Mouse (Mus musculus) forebrain, embryonic 11.5 days (tissue): ENCODE results near the gene Exd1. TPM values are rescaled to one million over a fixed set of nuclear protein-coding genes. Genes with fewer than 3 reads are reported as not detected.

ENCODE experiments used
- ATAC-seq: fragments of 200-750 bp; cut with Nextera tagmentation; replicated peaks from 2 replicates; pipeline ENCODE4 v1.8.0; 2017; ENCODE audit warnings: moderate TSS enrichment; ENCODE audit not compliant: low FRiP score
- DNase-seq: peaks from one replicate; pipeline ENCODE4 v3.0.0-alpha.2; 2017; ENCODE audit warnings: low spot score
- H3K27ac ChIP-seq: fragments of 300-500 bp; sonication (generic); 2 replicates; pipeline ENCODE4 v1.5.1; 2014; ENCODE audit warnings: low read depth, low read length
- H3K27me3 ChIP-seq: fragments of 300-500 bp; sonication (generic); 2 replicates; pipeline ENCODE4 v1.6.1; 2014; ENCODE audit warnings: mild to moderate bottlenecking, low read length, mixed read lengths; ENCODE audit not compliant: control insufficient read depth, insufficient read depth
- H3K36me3 ChIP-seq: fragments of 300-500 bp; sonication (generic); 2 replicates; pipeline ENCODE4 v1.6.1; 2014; ENCODE audit warnings: mild to moderate bottlenecking, low read length, moderate library complexity, mixed read lengths; ENCODE audit not compliant: control insufficient read depth, insufficient read depth
- H3K4me1 ChIP-seq: fragments of 300-500 bp; sonication (generic); replicated peaks from 2 replicates; pipeline ENCODE4 v1.6.1; 2014; ENCODE audit warnings: low read length, mixed read lengths; ENCODE audit not compliant: control insufficient read depth, insufficient read depth
- H3K4me2 ChIP-seq: fragments of 300-500 bp; sonication (generic); 2 replicates; pipeline ENCODE4 v1.6.1; 2014; ENCODE audit warnings: low read depth, mild to moderate bottlenecking, low read length, moderate library complexity, mixed read lengths; ENCODE audit not compliant: severe bottlenecking
- H3K4me3 ChIP-seq: fragments of 300-500 bp; sonication (generic); 2 replicates; pipeline ENCODE4 v1.5.1; 2014; ENCODE audit warnings: low read depth, low read length
- H3K9ac ChIP-seq: fragments of 300-500 bp; sonication (generic); 2 replicates; pipeline ENCODE4 v1.6.1; 2014; ENCODE audit warnings: low read length
- H3K9me3 ChIP-seq: fragments of 300-500 bp; sonication (generic); 2 replicates; pipeline ENCODE4 v1.6.1; 2016; ENCODE audit warnings: low read length, mixed read lengths; ENCODE audit not compliant: control insufficient read depth
- WGBS: fragments of 180-500 bp; shearing (Covaris S2); extraction: QIAGEN DNeasy Blood & Tissue Kit; methylation state at CpG from one replicate; pipeline ENCODE4 v1.1.7; 2014; 5-methylcytosine and 5-hydroxymethylcytosine counted together
- polyA plus RNA-seq: library from polyadenylated mRNA; unstranded; fragments of >200 nt; fragmentation: Nextera tagmentation; extraction: Ambion mirVana; gene quantifications from 2 replicates; pipeline ENCODE4 v1.2.1, GENCODE M21; 2014

Exd1 gene
- polyA plus RNA-seq, 1 experiment from 2014 or later, result 0.13 TPM

GRCm38 (mm10) chr2:119583439-119583838 is 36.0 kb upstream of the Exd1 start:
- ATAC-seq (no peak), DNase-seq (no peak)
- Histone ChIP-seq H3K4me3 (no peak overlapping the region), H3K36me3 (no peaks in the 10 kb centered on the region), H3K27me3 (no peaks in the 10 kb centered on the region), H3K27ac (no peak overlapping the region), H3K9me3 (no peaks in the 10 kb centered on the region), H3K4me2 (no peak overlapping the region), H3K9ac (no peak overlapping the region), H3K4me1 (no peaks in the 10 kb centered on the region)
- 54% methylated on average over 2 of the region's 2 CpGs for WGBS

- Histone ChIP-seq H3K27me3 (no peaks in the 10 kb centered on the region), H3K4me3 (no peak overlapping the region), H3K9me3 (no peaks in the 10 kb centered on the region), H3K4me1 (no peaks in the 10 kb centered on the region), H3K9ac (no peak overlapping the region), H3K27ac (no peak overlapping the region), H3K36me3 (no peaks in the 10 kb centered on the region), H3K4me2 (no peak overlapping the region)
- ATAC-seq (no peak), DNase-seq (no peak)
- 96% methylated on average over 3 of the region's 3 CpGs for WGBS
These were observed 34.1 kb upstream of the Exd1 start for GRCm38 (mm10) chr2:119581571-119581970.

GRCm38 (mm10) chr2:119572471-119572870 is 25.0 kb upstream of the Exd1 start:
- Histone ChIP-seq H3K27me3 (no peaks in the 10 kb centered on the region), H3K36me3 (no peaks in the 10 kb centered on the region), H3K27ac (no peak overlapping the region), H3K9ac (no peak overlapping the region), H3K4me2 (no peak overlapping the region), H3K9me3 (no peaks in the 10 kb centered on the region), H3K4me3 (no peak overlapping the region), H3K4me1 (no peaks in the 10 kb centered on the region)
- ATAC-seq, result no peak
- WGBS, result 94% methylated on average over 1 of the region's 1 CpGs
- no peak for DNase-seq

- Histone ChIP-seq H3K27ac (no peak overlapping the region), H3K9ac (no peak overlapping the region), H3K36me3 (no peaks in the 10 kb centered on the region), H3K4me2 (no peak overlapping the region), H3K4me1 (no peaks in the 10 kb centered on the region), H3K4me3 (no peak overlapping the region), H3K9me3 (no peaks in the 10 kb centered on the region), H3K27me3 (no peaks in the 10 kb centered on the region)
- 91% methylated on average over 7 of the region's 7 CpGs for WGBS
- DNase-seq (no peak), ATAC-seq (no peak)
These were observed 18.9 kb upstream of the Exd1 start for GRCm38 (mm10) chr2:119566182-119566855.

- Histone ChIP-seq H3K4me1 (no peaks in the 10 kb centered on the region), H3K36me3 (no peaks in the 10 kb centered on the region), H3K4me2 (no peak overlapping the region), H3K9me3 (no peaks in the 10 kb centered on the region), H3K27ac (no peak overlapping the region), H3K9ac (no peak overlapping the region), H3K4me3 (no peak overlapping the region), H3K27me3 (no peaks in the 10 kb centered on the region)
- ATAC-seq (no peak), DNase-seq (no peak)
- WGBS, result 89% methylated on average over 4 of the region's 4 CpGs
These were observed 17.9 kb upstream of the Exd1 start for GRCm38 (mm10) chr2:119565284-119565683.

GRCm38 (mm10) chr2:119561794-119562193 is 14.4 kb upstream of the Exd1 start:
- ATAC-seq, result no peak
- WGBS, result 86% methylated on average over 3 of the region's 3 CpGs

GRCm38 (mm10) chr2:119558737-119559340 is 11.4 kb upstream of the Exd1 start:
- Histone ChIP-seq H3K36me3 (no peaks in the 10 kb centered on the region), H3K4me2 (no peak overlapping the region), H3K4me3 (no peak overlapping the region), H3K27me3 (no peaks in the 10 kb centered on the region), H3K27ac (no peak overlapping the region), H3K4me1 (no peaks in the 10 kb centered on the region), H3K9ac (no peak overlapping the region), H3K9me3 (no peaks in the 10 kb centered on the region)
- no peak for DNase-seq
- WGBS, result 79% methylated on average over 7 of the region's 7 CpGs
- ATAC-seq, result no peak

More at GRCm38 (mm10) chr2:119561794-119562193, 14.4 kb upstream of the Exd1 start:
- no peak for DNase-seq
- Histone ChIP-seq H3K4me2 (no peak overlapping the region), H3K9me3 (no peaks in the 10 kb centered on the region), H3K36me3 (no peaks in the 10 kb centered on the region), H3K9ac (no peak overlapping the region), H3K4me3 (no peak overlapping the region), H3K27me3 (no peaks in the 10 kb centered on the region), H3K4me1 (no peaks in the 10 kb centered on the region), H3K27ac (no peak overlapping the region)

GRCm38 (mm10) chr2:119558039-119558438 is 10.6 kb upstream of the Exd1 start:
- H3K27me3 ChIP-seq, result no peaks in the 10 kb centered on the region
- H3K4me2 ChIP-seq, result no peak overlapping the region
- 86% methylated on average over 3 of the region's 3 CpGs for WGBS

GRCm38 (mm10) chr2:119549678-119550077 is 2.3 kb upstream of the Exd1 start:
- H3K4me3 ChIP-seq, result no peak overlapping the region
- no peak overlapping the region for H3K9ac ChIP-seq
- H3K4me2 ChIP-seq, result no peak overlapping the region
- DNase-seq, result no peak
- no peak for ATAC-seq
- no peaks in the 10 kb centered on the region for H3K9me3 ChIP-seq
- H3K27ac ChIP-seq, result no peak overlapping the region
- 84% methylated on average over 2 of the region's 2 CpGs for WGBS
- peaks cover 3% of the 10 kb centered on the region; the same call in 1 of the 2 replicates for H3K4me1 ChIP-seq
- H3K36me3 ChIP-seq, result no peaks in the 10 kb centered on the region
- H3K27me3 ChIP-seq, result no peaks in the 10 kb centered on the region

More at GRCm38 (mm10) chr2:119558039-119558438, 10.6 kb upstream of the Exd1 start:
- Histone ChIP-seq H3K9ac (no peak overlapping the region), H3K4me1 (no peaks in the 10 kb centered on the region), H3K27ac (no peak overlapping the region), H3K9me3 (no peaks in the 10 kb centered on the region), H3K4me3 (no peak overlapping the region), H3K36me3 (no peaks in the 10 kb centered on the region)
- DNase-seq, result no peak
- no peak for ATAC-seq
